Mouse (Mus musculus) lung, adult 2 months (tissue): ENCODE measurements around the gene Npr3. TPM values are rescaled to one million over a fixed set of nuclear protein-coding genes. Genes with fewer than 3 reads are reported as not detected.
"Not testable (repeated sequence)": the region's sequence is repeated elsewhere in the genome, so short reads cannot be mapped to it uniquely, and the experiment has no call there.

Source experiments
- DNase-seq: peaks from one replicate; pipeline ENCODE4 v3.0.0; 2022
- H3K4me1 ChIP-seq: fragments of 200-500 bp; 2 replicates; pipeline ENCODE4 v1.6.1; 2011; ENCODE audit warnings: low read length; ENCODE audit not compliant: control insufficient read depth, insufficient read depth
- H3K4me3 ChIP-seq: fragments of 200-500 bp; replicated peaks from 2 replicates; pipeline ENCODE3; 2011; ENCODE audit warnings: low read depth, mild to moderate bottlenecking, control low read depth, low read length; ENCODE audit errors: extremely low read depth
- CTCF ChIP-seq: fragments of 200-500 bp; IDR thresholded peaks from 2 replicates; pipeline ENCODE4 v1.5.1; 2011; ENCODE audit warnings: mild to moderate bottlenecking, low read length, control low read depth; ENCODE audit not compliant: insufficient read depth
- POLR2A ChIP-seq: fragments of 200-500 bp; IDR thresholded peaks from 2 replicates; pipeline ENCODE4 v1.6.1; 2011; ENCODE audit warnings: low read depth, mild to moderate bottlenecking, control low read depth, low read length, borderline replicate concordance; ENCODE audit errors: extremely low read depth
- WGBS: fragments of 180-500 bp; shearing (Covaris S2); methylation state at CpG from one replicate; pipeline ENCODE4 v1.1.7; 2018; 5-methylcytosine and 5-hydroxymethylcytosine counted together
- polyA plus RNA-seq: library from polyadenylated mRNA; depleted of rRNA; stranded (reverse); fragments of >200 nt; gene quantifications from 2 replicates; pipeline ENCODE4 v1.2.3, GENCODE M21; 2012

Gene Npr3
- polyA plus RNA-seq, 1 experiment, result 9.6 TPM

DNA sequence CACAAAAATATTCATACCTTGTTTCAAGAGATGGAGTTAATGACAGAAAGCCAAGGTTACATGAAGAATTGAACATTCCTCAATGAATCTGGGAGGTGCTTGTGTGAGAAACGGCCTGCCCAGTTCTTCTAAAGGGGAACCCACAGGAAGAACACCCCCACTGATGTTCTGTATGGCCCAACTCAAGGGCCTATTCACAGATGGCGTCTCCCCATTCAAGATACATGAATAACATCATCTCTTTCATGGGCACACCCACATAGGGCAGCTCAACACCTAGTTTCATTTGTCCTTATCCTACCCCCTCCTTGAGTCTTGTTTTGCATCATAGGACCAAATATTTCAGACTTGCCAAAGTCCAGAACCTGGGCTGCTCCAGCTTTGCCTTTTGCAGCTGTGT, 46.8 kb downstream of the Npr3 start:
- H3K4me3 ChIP-seq, result no peak overlapping the region
- TF ChIP-seq CTCF (no peak), POLR2A (no peak)
- no peaks in the 10 kb centered on the region for H3K4me1 ChIP-seq
- DNase-seq, result no peak
- 84% methylated on average over 2 of the region's 2 CpGs for WGBS

- WGBS, result 95% methylated on average over 3 of the region's 3 CpGs
- no peak for DNase-seq
- H3K4me1 ChIP-seq, result no peaks in the 10 kb centered on the region
- no peak for TF ChIP-seq CTCF
- no peak for TF ChIP-seq POLR2A
- H3K4me3 ChIP-seq, result no peak overlapping the region
Measured at GRCm38 (mm10) chr15:11859829-11860228, 47.3 kb downstream of the Npr3 start.

GRCm38 (mm10) chr15:11858411-11858810, 48.7 kb downstream of the Npr3 start:
- DNase-seq, result no peak

GRCm38 (mm10) chr15:11845204-11846062, 61.7 kb downstream of the Npr3 start:
- no peak for DNase-seq
- TF ChIP-seq POLR2A (no peak), CTCF (no peak)
- 62% methylated on average over 16 of the region's 16 CpGs for WGBS
- Histone ChIP-seq H3K4me3 (no peak overlapping the region), H3K4me1 (peaks cover 5% of the 10 kb centered on the region; the same call in 1 of the 2 replicates)

More at GRCm38 (mm10) chr15:11858411-11858810, 48.7 kb downstream of the Npr3 start:
- Histone ChIP-seq H3K4me1 (no peaks in the 10 kb centered on the region), H3K4me3 (no peak overlapping the region)
- WGBS, result 89% methylated on average over 6 of the region's 6 CpGs
- no peak for TF ChIP-seq POLR2A
- no peak for TF ChIP-seq CTCF

DNA sequence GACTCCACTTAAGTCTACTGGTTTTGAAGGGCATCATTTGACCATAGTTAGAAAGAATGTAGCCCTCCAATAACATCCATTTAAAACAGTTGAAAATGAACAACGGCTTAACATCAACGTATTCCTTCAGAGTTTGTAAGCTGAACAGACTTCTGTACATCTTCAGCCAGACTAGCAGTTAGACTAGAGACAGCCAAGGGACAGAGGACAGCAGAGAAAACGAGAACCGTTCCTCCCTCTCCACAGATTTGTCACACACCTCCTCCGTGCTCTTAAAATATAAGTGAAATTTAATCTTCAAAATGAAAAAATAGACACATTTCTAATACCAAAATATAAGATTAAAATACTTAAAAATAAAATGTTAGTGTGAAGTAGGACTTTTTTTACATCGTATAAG, 63.0 kb downstream of the Npr3 start:
- Histone ChIP-seq H3K4me3 (no peak overlapping the region), H3K4me1 (peaks cover 5% of the 10 kb centered on the region; the same call in 1 of the 2 replicates)
- TF ChIP-seq CTCF (no peak), POLR2A (no peak)
- 89% methylated on average over 6 of the region's 6 CpGs for WGBS
- no peak for DNase-seq

DNA sequence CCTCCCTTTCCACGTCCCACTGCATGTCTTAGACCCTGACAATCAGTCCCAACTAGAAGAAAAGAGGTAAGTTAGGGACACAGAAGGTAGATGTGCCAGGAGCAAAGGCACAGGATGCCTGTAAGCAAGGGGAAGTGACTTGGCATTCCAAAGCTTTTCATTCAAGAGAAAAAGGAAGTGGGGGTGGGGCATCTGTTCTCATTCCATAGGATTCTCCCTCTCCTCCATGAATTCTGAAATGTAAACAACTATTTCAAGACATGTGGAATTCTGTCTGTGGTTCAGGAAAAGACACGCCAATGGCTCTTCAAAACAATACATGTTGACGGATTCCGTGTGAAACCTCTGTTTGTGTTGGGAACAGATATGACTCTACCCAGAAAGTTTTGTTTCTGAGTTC, 65.3 kb downstream of the Npr3 start:
- peaks cover 5% of the 10 kb centered on the region; the same call in 1 of the 2 replicates for H3K4me1 ChIP-seq
- TF ChIP-seq CTCF (no peak), POLR2A (no peak)
- WGBS, result 51% methylated on average over 4 of the region's 4 CpGs
- H3K4me3 ChIP-seq, result no peak overlapping the region
- no peak for DNase-seq

DNA sequence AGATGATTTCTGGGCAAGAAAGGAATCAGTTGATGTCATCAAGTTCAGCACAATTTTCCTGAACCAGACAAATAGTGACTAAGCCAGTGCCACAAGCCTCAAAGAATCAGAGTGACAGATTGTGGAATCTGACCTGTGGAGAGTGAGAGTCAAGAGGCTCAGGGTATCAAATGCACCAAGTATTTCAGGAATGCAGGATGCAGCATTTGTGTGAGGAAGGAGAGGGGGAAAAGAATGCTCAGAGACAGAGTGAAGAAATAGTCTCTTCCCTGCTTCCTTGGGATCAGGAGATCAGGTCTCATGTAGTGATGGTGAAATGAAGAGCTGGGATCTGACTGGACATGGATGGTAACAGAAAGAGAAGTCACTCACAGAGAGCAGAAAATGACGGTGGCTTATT, 71.2 kb downstream of the Npr3 start:
- DNase-seq, result no peak
- WGBS, result 45% methylated on average over 1 of the region's 1 CpGs

GRCm38 (mm10) chr15:11822347-11822746, 84.7 kb downstream of the Npr3 start:
- DNase-seq, H3K4me1 ChIP-seq, H3K4me3 ChIP-seq: not testable (repeated sequence)
- WGBS, result 81% methylated on average over 6 of the region's 6 CpGs

More for the DNA sequence above, 71.2 kb downstream of the Npr3 start:
- no peak for TF ChIP-seq POLR2A
- Histone ChIP-seq H3K4me1 (no peaks in the 10 kb centered on the region), H3K4me3 (no peak overlapping the region)

- Histone ChIP-seq H3K4me3 (no peak overlapping the region), H3K4me1 (peaks cover 5% of the 10 kb centered on the region)
- DNase-seq, result no peak
- 33% methylated on average over 4 of the region's 4 CpGs for WGBS
- TF ChIP-seq CTCF, result no peak
- no peak for TF ChIP-seq POLR2A
Measured at GRCm38 (mm10) chr15:11815551-11815950, 91.5 kb downstream of the Npr3 start.

- TF ChIP-seq CTCF (no peak), POLR2A (no peak)
- Histone ChIP-seq H3K4me1 (peaks cover 8% of the 10 kb centered on the region; the same call in 1 of the 2 replicates), H3K4me3 (no peak overlapping the region)
- WGBS, result 31% methylated on average over 4 of the region's 4 CpGs
- no peak for DNase-seq
Measured at GRCm38 (mm10) chr15:11803576-11803975, 103.5 kb downstream of the Npr3 start.
